Mouse (Mus musculus): ENCODE measurements around the gene Vangl2. TPM values are rescaled to one million over a fixed set of nuclear protein-coding genes. Genes with fewer than 3 reads are reported as not detected.

Gene Vangl2
- polyA plus RNA-seq (2012; ENCODE audit: insufficient read depth, insufficient read length, low replicate concordance, missing spikeins), result not detected in 2 replicates

GRCm38 (mm10) chr1:172028394-172029275, at the start of gene Vangl2:
Gene Vangl2 (minus strand): TSS chr1:172028444.
- Histone ChIP-seq H3K4me3 (ENCODE audit: insufficient read depth, low read depth, low read length) (peak within 1 kb of the TSS; percentile 87), H3K27ac (ENCODE audit: insufficient read depth, low read depth, low read length) (peak within 1 kb of the TSS; percentile 89), H3K4me1 (ENCODE audit: control insufficient read depth, insufficient read depth, low read length) (peaks cover 20% of the 10 kb centered on the region)
- 68% methylated on average over 21 of the region's 21 CpGs for WGBS
- TF ChIP-seq CTCF (IDR thresholded peaks at IDR 0.05; ENCODE audit: insufficient read depth, low read depth, low read length) (no peak), POLR2A (IDR thresholded peaks at IDR 0.05; ENCODE audit: insufficient read depth, low read depth, low read length) (no peak)

GRCm38 (mm10) chr1:172077981-172078380, 49.7 kb upstream of the Vangl2 start:
- TF ChIP-seq POLR2A (IDR thresholded peaks at IDR 0.05; ENCODE audit: insufficient read depth, low read depth, low read length), result no peak
- TF ChIP-seq CTCF (IDR thresholded peaks at IDR 0.05; ENCODE audit: insufficient read depth, low read depth, low read length), result no peak
- no peaks in the 10 kb centered on the region for H3K4me1 ChIP-seq (ENCODE audit: control insufficient read depth, insufficient read depth, low read length)
- 79% methylated on average over 5 of the region's 5 CpGs for WGBS
- H3K4me3 ChIP-seq (ENCODE audit: insufficient read depth, low read depth, low read length), result no peak overlapping the region
- H3K27ac ChIP-seq (ENCODE audit: insufficient read depth, low read depth, low read length), result no peak overlapping the region

- Histone ChIP-seq H3K4me3 (ENCODE audit: insufficient read depth, low read depth, low read length) (no peak overlapping the region), H3K4me1 (ENCODE audit: control insufficient read depth, insufficient read depth, low read length) (no peaks in the 10 kb centered on the region), H3K27ac (ENCODE audit: insufficient read depth, low read depth, low read length) (no peak overlapping the region)
- TF ChIP-seq POLR2A (IDR thresholded peaks at IDR 0.05; ENCODE audit: insufficient read depth, low read depth, low read length) (no peak), CTCF (IDR thresholded peaks at IDR 0.05; ENCODE audit: insufficient read depth, low read depth, low read length) (no peak)
- 94% methylated on average over 7 of the region's 7 CpGs for WGBS
Observed at GRCm38 (mm10) chr1:172072604-172073003, 44.4 kb upstream of the Vangl2 start.

GRCm38 (mm10) chr1:172071556-172071955, 43.3 kb upstream of the Vangl2 start:
- H3K4me3 ChIP-seq (ENCODE audit: insufficient read depth, low read depth, low read length), result no peak overlapping the region
- 86% methylated on average over 4 of the region's 4 CpGs for WGBS
- no peak overlapping the region for H3K27ac ChIP-seq (ENCODE audit: insufficient read depth, low read depth, low read length)
- TF ChIP-seq CTCF (IDR thresholded peaks at IDR 0.05; ENCODE audit: insufficient read depth, low read depth, low read length) (no peak), POLR2A (IDR thresholded peaks at IDR 0.05; ENCODE audit: insufficient read depth, low read depth, low read length) (no peak)
- no peaks in the 10 kb centered on the region for H3K4me1 ChIP-seq (ENCODE audit: control insufficient read depth, insufficient read depth, low read length)

DNA sequence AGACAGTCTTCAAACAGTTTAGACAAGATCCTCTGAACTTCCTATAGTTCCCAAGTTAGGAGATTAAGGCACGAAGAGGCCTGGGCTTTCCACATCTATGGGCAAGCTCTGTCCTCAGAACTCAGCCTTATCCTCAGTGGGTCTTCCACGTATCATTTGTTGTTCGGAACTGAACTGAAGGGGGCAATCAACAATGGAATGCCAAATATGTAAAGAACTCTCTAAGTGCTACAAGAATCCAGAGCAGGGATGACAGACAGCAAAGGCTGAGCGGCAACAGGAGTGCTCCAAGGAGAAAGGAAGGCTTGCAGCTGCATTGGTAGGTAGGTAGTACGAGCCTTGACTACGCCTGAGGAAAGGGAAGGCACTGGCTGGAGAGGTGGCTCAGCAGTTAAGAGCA, 42.0 kb upstream of the Vangl2 start:
- WGBS, result 87% methylated on average over 6 of the region's 6 CpGs
- Histone ChIP-seq H3K4me3 (ENCODE audit: insufficient read depth, low read depth, low read length) (no peak overlapping the region), H3K27ac (ENCODE audit: insufficient read depth, low read depth, low read length) (no peak overlapping the region), H3K4me1 (ENCODE audit: control insufficient read depth, insufficient read depth, low read length) (no peaks in the 10 kb centered on the region)
- TF ChIP-seq POLR2A (IDR thresholded peaks at IDR 0.05; ENCODE audit: insufficient read depth, low read depth, low read length) (no peak), CTCF (IDR thresholded peaks at IDR 0.05; ENCODE audit: insufficient read depth, low read depth, low read length) (no peak)

- Histone ChIP-seq H3K4me1 (ENCODE audit: control insufficient read depth, insufficient read depth, low read length) (no peaks in the 10 kb centered on the region), H3K4me3 (ENCODE audit: insufficient read depth, low read depth, low read length) (no peak overlapping the region), H3K27ac (ENCODE audit: insufficient read depth, low read depth, low read length) (no peak overlapping the region)
- 60% methylated on average over 13 of the region's 13 CpGs for WGBS
- TF ChIP-seq CTCF (IDR thresholded peaks at IDR 0.05; ENCODE audit: insufficient read depth, low read depth, low read length), result no peak
- TF ChIP-seq POLR2A (IDR thresholded peaks at IDR 0.05; ENCODE audit: insufficient read depth, low read depth, low read length), result no peak
Observed at GRCm38 (mm10) chr1:172064613-172065141, 36.4 kb upstream of the Vangl2 start.

- Histone ChIP-seq H3K4me3 (ENCODE audit: insufficient read depth, low read depth, low read length) (no peak overlapping the region), H3K27ac (ENCODE audit: insufficient read depth, low read depth, low read length) (no peak overlapping the region), H3K4me1 (ENCODE audit: control insufficient read depth, insufficient read depth, low read length) (no peaks in the 10 kb centered on the region; the same call in 1 of the 2 replicates)
- no peak for TF ChIP-seq POLR2A (IDR thresholded peaks at IDR 0.05; ENCODE audit: insufficient read depth, low read depth, low read length)
- TF ChIP-seq CTCF (IDR thresholded peaks at IDR 0.05; ENCODE audit: insufficient read depth, low read depth, low read length), result no peak
- 65% methylated on average over 4 of the region's 4 CpGs for WGBS
Observed at GRCm38 (mm10) chr1:172063291-172064023, 35.2 kb upstream of the Vangl2 start.

DNA sequence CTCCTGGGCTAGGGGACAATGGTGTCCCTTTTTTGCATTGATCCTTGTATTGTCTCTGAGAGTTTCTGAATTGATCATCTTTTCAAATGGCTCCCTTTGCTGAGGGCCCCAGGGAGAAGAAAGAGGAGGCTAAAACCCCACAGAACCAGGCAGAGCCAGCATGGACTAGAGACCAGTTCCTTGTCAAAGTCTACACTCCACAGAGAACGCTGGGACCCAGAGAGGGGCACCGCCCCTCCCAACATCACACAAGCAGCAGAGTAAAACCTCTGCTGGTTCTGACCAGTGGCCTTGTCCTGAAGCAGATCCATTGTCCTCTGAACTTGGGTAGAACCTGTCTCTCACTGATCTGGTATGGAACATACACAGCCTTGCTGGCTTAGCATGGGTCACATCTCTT, 33.9 kb upstream of the Vangl2 start:
- H3K27ac ChIP-seq (ENCODE audit: insufficient read depth, low read depth, low read length), result no peak overlapping the region
- TF ChIP-seq CTCF (IDR thresholded peaks at IDR 0.05; ENCODE audit: insufficient read depth, low read depth, low read length) (no peak), POLR2A (IDR thresholded peaks at IDR 0.05; ENCODE audit: insufficient read depth, low read depth, low read length) (no peak)
- no peak overlapping the region for H3K4me3 ChIP-seq (ENCODE audit: insufficient read depth, low read depth, low read length)
- 89% methylated on average over 2 of the region's 2 CpGs for WGBS
- H3K4me1 ChIP-seq (ENCODE audit: control insufficient read depth, insufficient read depth, low read length), result no peaks in the 10 kb centered on the region; the same call in 1 of the 2 replicates

Measured in olfactory bulb, adult 2 months (tissue).